Mouse (Mus musculus) left cerebral cortex, postnatal 25 days (tissue): ENCODE results near the gene Sec14l2. TPM values are rescaled to one million over a fixed set of nuclear protein-coding genes. Genes with fewer than 3 reads are reported as not detected.

Experiments
- DNase-seq, 2 experiments: peaks; one replicate each; pipeline ENCODE4 v3.0.0; 2022; ENCODE audit warnings: low spot score in 2 of 2, mixed read lengths in 1 of 2
- intact Hi-C: fragments of 180-260 bp; cut with DNase I; formaldehyde crosslinking; loops from one replicate; pipeline ENCODE4 v1.15.1; 2025
- microRNA-seq, 2 experiments: library from miRNA; unstranded; fragments of <30 nt; microRNA quantifications; one replicate each; pipeline ENCODE4 v1.2.0; 2022
- total RNA-seq, 2 experiments: library from RNA; stranded (reverse); gene quantifications; 2 replicates each; pipeline ENCODE4 v1.2.3; 2021

Gene Sec14l2
- total RNA-seq, 2 experiments from 2014 or later: 35.6 to 35.8 TPM

GRCm38 (mm10) chr11:4078267-4078933 is 44.8 kb downstream of the Sec14l2 start:
- no peak for DNase-seq
- intact Hi-C loops: no loop called here

GRCm38 (mm10) chr11:4076633-4077032 is 46.6 kb downstream of the Sec14l2 start:
- intact Hi-C loops: no loop called here
- DNase-seq: no peak

GRCm38 (mm10) chr11:4069664-4070063 is 53.6 kb downstream of the Sec14l2 start:
- intact Hi-C loops: no loop called here
- peak; percentile 48 to 57 for DNase-seq

GRCm38 (mm10) chr11:4064627-4065122 is 58.5 kb downstream of the Sec14l2 start, which contains the start of gene Sec14l3:
Gene Sec14l3, plus strand, starts transcription at chr11:4064841.
- intact Hi-C loops: no loop called here
- no peak for DNase-seq

- DNase-seq: no peak
- intact Hi-C loops: no loop called here
Measured at GRCm38 (mm10) chr11:4062981-4063380, 60.2 kb downstream of the Sec14l2 start.

- intact Hi-C loops: no loop called here
- DNase-seq: no peak
Measured at GRCm38 (mm10) chr11:4062523-4062922, 60.7 kb downstream of the Sec14l2 start.

- intact Hi-C loops: no loop called here
Measured at GRCm38 (mm10) chr11:4060866-4061575, 62.2 kb downstream of the Sec14l2 start.

GRCm38 (mm10) chr11:4053586-4053985 is 69.6 kb downstream of the Sec14l2 start:
- intact Hi-C loops: loop anchor here (2.0 kb wide), 1 partner anchor 27 kb away; no protein-coding TSS in a partner anchor
- DNase-seq: peak; percentile 67 to 72

More at GRCm38 (mm10) chr11:4060866-4061575, 62.2 kb downstream of the Sec14l2 start:
- peak; percentile 19 to 64 for DNase-seq

- DNase-seq: no peak
- intact Hi-C loops: no loop called here
Measured at GRCm38 (mm10) chr11:4048438-4048837, 74.8 kb downstream of the Sec14l2 start.

- DNase-seq: no peak
- intact Hi-C loops: no loop called here
Measured at GRCm38 (mm10) chr11:4047766-4048165, 75.4 kb downstream of the Sec14l2 start.

Small RNA genes lying within 50 kb of the gene (microRNA-seq; reads per million reads assigned to microRNA genes)
- gene Mir3060: 1.0 to 3.2 reads per million in 2 experiments

Other genes starting within 250 kb of the Sec14l2 start
- under 1 TPM; 0.25 to 0.39 TPM for gene 4921536K21Rik, start 228.3 kb downstream of the Sec14l2 start, total RNA-seq
- gene Dusp18, start 228.2 kb downstream of the Sec14l2 start, total RNA-seq: 10 to 100 TPM; 28.8 to 32.5 TPM
- 10 to 100 TPM; 17.9 to 20.5 TPM for gene Slc35e4, start 208.8 kb downstream of the Sec14l2 start, total RNA-seq
- gene Tcn2, start 191.3 kb downstream of the Sec14l2 start, total RNA-seq: 10 to 100 TPM; 19.6 to 20.4 TPM
- gene Pes1, start 159.4 kb downstream of the Sec14l2 start, total RNA-seq: 10 to 100 TPM; 38.5 to 41.5 TPM
- not detected for gene 4930556J24Rik, start 146.6 kb downstream of the Sec14l2 start, total RNA-seq
- 10 to 100 TPM; 13.2 to 15.5 TPM for gene Gal3st1, start 139.8 kb downstream of the Sec14l2 start, total RNA-seq
- gene Sec14l4, start 92.0 kb downstream of the Sec14l2 start, total RNA-seq: under 1 TPM in 1 of 2 experiments, not detected in 1; 0.21 TPM
- 1 to 10 TPM in 1 of 2 experiments, under 1 TPM in 1; 0.60 to 1.3 TPM for gene Sec14l3, start 58.6 kb downstream of the Sec14l2 start, total RNA-seq
- gene Mtfp1, start 28.0 kb downstream of the Sec14l2 start, total RNA-seq: 100 to 1,000 TPM in 1 of 2 experiments, 10 to 100 TPM in 1; 92.3 to 104 TPM
- gene Rnf215, start 11.8 kb upstream of the Sec14l2 start, total RNA-seq: 10 to 100 TPM; 28.2 to 31.4 TPM
- 10 to 100 TPM; 14.9 to 17.7 TPM for gene Ccdc157, start 36.9 kb upstream of the Sec14l2 start, total RNA-seq
- gene Sf3a1, start 36.9 kb upstream of the Sec14l2 start, total RNA-seq: 10 to 100 TPM; 68.6 to 73.1 TPM
- 10 to 100 TPM; 34.5 to 35.6 TPM for gene Tbc1d10a, start 63.4 kb upstream of the Sec14l2 start, total RNA-seq
- 1 to 10 TPM; 3.9 to 6.1 TPM for gene Castor1, start 94.8 kb upstream of the Sec14l2 start, total RNA-seq
- under 1 TPM in 1 of 2 experiments, not detected in 1; 0.16 TPM for gene Osm, start 113.0 kb upstream of the Sec14l2 start, total RNA-seq
- gene Lif, start 134.1 kb upstream of the Sec14l2 start, total RNA-seq: under 1 TPM; 0.23 to 0.25 TPM